Mouse (Mus musculus) spleen, postnatal 36 days (tissue): ENCODE measurements around the gene Chchd2.
"Not testable (repeated sequence)": the region's sequence is repeated elsewhere in the genome, so short reads cannot be mapped to it uniquely, and the experiment has no call there.

Experiments used
- DNase-seq, 2 experiments: peaks; one replicate each; pipeline ENCODE4 v3.0.0; 2022; ENCODE audit warnings: low spot score in 2 of 2, mixed read lengths in 1 of 2

Gene Chchd2

GRCm38 (mm10) chr5:129886911-129887636 is at the start of gene Chchd2:
Chchd2 (minus strand) TSS chr5:129887470.
- peak; percentile 93 to 95 for DNase-seq

DNA sequence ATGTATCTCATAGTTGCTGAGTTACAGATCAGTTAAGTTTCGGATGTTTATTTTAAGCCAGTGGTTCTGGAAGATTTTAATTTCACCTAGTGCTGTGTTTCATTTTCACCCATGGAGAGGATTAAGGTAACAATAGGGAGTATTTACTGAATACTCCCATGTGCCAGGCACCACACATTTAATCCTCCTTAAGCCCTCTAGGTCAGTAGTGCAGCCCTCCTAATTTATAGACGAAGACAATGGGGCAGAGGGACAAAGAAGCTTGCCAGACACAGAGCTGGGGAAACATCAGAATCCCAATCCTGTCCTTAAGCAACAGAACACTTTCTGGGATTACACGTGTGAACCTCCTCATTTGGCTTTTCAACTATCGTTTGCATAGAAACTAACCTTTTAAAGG is 49.7 kb upstream of the Chchd2 start:
- no peak for DNase-seq

- DNase-seq = no peak
These were observed 42.9 kb upstream of the Chchd2 start for GRCm38 (mm10) chr5:129929924-129930855.

- DNase-seq = no peak
These were observed 38.7 kb upstream of the Chchd2 start for GRCm38 (mm10) chr5:129925933-129926332.

DNA sequence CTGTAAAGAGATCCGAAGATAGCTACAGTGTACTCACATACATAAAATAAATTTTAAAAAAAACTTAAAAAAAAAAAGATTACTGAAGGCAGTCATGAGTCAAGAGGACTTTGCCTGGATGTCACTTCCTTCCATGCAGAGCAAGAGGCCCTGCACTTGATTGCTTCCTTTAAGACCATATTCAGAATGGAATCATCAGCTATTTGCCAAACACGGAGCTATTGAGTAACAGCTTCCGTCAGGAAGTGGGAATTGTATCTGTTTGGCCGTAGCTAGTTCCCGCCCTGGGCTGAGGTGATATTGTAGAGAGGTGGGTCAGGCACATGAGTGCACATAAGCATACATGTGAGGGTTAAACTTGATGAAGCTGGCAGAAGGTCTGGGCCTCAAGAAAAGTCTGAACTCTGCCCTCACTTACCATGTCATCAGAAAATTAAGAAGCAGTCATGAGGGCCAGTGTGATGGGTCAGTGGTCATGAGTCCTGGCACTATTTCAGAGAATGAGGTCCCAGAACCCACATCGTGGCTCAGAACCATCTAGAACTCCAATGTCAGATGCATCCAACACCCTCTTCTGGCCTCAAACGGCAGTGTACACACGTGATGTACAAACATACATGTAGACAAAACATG is 37.7 kb upstream of the Chchd2 start:
- DNase-seq = no peak

DNA sequence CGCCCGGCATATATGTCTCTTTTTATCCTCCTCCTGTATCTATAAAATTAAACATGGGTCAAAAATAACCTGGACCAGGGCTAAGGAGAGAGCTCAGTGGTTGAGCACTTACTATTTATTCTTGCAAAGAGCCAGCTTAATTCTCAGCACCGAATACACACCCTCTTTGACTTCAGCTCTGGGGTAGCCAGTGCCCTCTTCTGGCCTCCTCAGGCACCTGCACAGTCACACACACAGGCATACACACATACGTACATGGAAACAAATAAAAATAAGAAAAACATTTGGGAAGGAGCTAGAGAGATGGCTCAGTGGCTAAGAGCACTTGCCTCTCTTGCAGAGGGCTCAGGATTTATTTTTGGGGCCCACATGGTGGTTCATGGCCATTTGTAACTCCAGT is 34.7 kb upstream of the Chchd2 start:
- no peak for DNase-seq

DNA sequence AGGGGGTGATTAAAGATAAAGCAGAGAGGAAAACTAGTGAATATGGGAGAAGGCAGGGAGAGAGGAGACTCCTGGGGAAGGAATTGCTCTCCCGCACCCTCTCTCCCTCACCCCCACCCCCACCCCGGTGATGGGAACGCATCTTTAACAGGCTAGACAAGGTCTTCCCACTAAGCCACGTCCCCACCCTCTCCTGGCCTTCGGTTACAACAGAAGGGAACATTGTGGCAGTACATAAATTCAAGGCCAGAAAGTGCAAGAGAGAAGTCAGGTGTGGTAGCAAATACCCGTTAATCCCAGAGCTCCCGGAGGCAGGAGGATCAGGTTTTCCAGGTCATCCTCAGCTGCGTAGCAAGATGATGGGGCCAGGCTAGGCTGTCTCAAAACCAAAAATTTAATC is 32.0 kb upstream of the Chchd2 start:
- DNase-seq = no peak

DNA sequence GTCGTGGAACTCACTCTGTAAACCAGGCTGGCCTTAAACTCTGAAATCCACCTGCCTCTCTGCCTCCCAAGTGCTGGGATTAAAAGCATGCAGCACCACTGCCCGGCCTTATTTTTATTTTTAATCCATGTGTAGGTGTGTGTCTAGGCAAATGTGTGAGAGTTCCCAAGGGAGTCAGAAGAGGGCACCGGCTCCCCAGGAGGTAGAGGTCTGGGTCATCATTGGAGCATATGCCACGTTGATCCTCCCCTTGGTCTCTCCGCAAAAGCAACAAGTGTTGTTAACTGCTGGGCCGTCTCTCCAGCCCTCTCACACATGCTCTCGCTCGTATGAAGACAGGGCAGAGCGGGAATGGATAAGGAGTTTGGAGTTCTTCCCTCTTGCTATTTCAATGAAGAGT is 31.5 kb upstream of the Chchd2 start:
- no peak for DNase-seq

GRCm38 (mm10) chr5:129918065-129918651 is 30.9 kb upstream of the Chchd2 start:
- no peak for DNase-seq

DNA sequence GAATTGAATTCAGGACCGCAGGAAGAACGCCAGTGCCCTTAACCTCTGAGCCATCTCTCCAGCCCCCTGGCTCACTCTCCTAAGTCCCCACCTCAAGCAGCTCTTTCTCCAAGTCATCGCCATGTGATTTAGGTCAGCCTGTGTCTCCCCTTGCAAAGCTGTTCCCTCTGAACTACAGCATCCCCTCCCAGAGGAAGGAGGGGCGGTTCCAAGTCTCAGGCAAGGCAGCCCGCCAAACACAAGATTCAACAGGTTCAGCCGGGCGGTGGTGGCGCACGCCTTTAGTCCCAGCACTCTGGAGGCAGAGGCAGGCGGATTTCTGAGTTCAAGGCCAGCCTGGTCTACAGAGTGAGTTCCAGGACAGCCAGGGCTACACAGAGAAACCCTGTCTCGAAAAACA is 28.2 kb upstream of the Chchd2 start:
- not testable (repeated sequence) for DNase-seq

- DNase-seq = peak; percentile 12 to 32
These were observed 26.8 kb upstream of the Chchd2 start for GRCm38 (mm10) chr5:129914024-129914423.

DNA sequence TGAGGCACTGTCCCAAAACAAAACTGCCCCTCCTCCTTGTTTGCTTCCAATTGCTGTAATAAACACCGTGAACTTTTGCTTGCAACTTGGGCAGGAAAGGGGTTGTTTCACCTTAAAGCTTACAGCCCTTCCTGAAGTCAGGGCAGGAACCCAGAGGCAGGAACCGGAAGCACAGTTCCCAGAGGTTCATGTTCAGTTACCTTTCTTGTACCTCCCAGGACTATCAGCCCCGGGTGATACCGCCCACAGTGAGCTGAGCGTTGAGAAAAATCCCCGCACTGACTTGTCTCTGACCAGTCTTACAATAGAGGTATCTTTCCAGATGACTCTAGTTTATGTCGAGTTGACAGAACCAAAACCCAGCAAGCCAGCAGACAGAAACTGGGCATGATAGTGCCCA is 22.3 kb upstream of the Chchd2 start:
- DNase-seq = no peak

DNA sequence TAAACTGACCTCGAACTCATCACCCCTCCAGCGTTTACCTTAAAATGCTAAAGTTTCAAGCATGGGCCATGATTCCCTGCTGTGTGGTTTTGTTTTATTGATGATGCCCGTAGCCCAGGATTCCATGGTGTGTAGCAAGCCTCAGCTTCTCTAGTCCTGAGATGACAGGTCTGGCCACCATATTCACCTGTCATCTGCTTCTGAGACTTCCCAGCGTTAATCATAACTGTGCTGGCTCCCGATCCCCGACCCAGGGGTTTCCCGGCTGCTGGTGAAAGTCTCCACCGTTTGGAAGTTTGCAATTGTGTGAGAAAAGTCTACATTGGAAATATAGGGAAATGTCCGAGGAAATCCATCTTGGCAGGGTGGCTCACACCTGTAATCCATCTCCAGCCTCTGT is 21.9 kb upstream of the Chchd2 start:
- DNase-seq = no peak

DNA sequence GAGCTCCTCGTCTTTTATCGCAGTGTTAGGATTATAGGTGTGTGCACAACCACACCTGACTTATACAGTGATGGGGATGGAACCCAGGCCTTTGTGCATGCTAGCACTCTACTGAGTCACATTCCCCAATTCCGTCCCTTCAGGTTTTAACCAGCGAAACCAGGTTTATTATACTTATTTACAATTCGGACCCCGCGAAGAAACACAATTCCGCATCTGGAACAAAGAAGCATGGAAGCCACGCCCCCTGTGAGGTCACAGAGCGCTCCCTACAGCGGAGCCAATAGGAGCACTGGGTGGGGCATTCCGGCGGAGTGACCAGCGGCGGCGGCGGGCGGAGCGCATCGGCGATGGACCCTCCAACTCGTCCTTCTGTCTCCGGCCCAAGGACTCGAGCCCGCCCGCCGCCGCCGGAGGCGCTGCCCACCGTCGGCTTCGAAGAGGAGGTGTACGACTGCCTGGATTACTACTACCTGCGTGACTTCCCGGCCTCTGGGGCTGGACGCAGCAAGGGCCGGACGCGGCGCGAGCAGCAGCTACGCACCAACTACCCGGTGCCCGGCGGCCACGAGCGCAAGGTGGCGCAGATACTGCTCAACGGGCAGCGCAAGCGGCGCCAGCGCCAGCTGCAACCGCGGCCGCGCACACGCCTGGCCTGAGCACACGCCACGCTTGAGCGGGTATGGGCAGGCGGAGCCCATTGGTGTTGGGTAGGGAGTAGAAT is 21.1 kb upstream of the Chchd2 start, which contains the start of gene Nupr1l:
TSS of gene Nupr1l (plus strand) at position 299 of the 724 bp plus-strand sequence.
- peak; percentile 81 to 86 for DNase-seq

- no peak for DNase-seq
These were observed 20.5 kb upstream of the Chchd2 start for GRCm38 (mm10) chr5:129907775-129908174.

GRCm38 (mm10) chr5:129898449-129898848 is 11.2 kb upstream of the Chchd2 start, which contains the start of gene Phkg1:
Phkg1 (minus strand) TSS chr5:129898549.
- DNase-seq = no peak

DNA sequence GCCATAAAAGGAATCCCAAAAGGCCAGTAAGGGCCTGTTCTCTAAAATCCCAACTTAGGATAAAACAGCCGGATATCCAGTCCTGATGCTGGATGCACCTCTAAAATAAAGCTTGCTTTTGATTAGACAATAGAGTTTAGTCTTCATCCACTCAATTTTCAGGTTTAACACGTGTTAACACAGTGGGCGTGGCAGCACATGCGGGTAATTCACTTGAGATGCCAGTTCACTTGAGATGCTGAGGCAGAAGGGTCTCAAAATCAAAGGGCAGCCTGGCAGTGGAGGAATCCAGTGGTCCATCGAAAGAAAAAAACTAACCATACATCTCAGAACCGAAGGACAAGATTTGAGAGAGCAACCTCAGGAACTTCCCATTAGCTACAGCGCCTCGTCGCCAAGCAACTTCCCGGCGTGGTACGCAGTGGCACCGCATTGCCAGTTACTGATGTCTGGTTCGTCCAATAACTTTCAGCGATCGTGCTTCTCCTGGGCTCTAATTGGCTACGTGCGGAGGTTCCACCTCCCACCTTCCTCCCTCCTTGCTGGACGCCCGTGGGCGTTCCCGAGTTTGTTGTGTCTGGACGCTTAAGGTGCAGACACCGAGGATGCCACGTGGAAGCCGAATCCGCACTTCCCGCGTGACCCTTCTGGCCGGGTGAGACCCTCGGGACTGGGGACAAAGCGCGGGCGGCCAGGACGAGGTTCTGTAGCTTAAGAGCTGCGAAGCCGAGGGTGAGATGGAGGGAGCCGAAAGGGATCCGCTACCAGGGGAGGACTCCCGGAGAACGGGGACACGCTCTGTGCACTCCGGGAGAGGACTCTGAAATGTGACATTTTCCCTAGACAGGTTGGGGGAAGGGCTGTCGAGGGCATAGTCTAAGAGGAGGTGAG is 8.2 kb upstream of the Chchd2 start, which contains the start of gene Zbed5:
TSS of gene Zbed5 (plus strand) at position 526 of the 891 bp plus-strand sequence.
- DNase-seq = peak; percentile 85

DNA sequence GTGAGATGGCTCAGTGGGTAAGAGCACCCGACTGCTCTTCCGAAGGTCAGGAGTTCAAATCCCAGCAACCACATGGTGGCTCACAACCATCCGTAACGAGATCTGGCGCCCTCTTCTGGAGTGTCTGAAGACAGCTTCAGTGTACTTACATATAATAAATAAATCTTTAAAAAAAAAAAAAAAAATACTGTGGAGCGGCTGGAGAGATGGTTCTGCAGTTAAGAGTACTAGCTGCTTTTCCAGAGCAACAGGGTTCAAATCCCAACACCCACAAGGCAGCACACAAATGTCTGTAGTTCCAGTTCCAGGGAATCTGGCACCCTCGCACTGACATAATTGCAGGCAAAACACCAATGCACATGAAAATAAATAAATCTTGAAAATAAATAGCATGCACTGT is 3.1 kb upstream of the Chchd2 start:
- DNase-seq = not testable (repeated sequence)

- no peak for DNase-seq
These were observed 999 bp downstream of the Chchd2 start for GRCm38 (mm10) chr5:129886271-129886670.

GRCm38 (mm10) chr5:129879888-129880287 is 7.4 kb downstream of the Chchd2 start:
- no peak for DNase-seq
